Mouse (Mus musculus) ES-E14 (cell line): ENCODE data around the gene Ccl12.

Experiments used
- HCFC1 ChIP-seq: IDR thresholded peaks from 2 replicates; pipeline ENCODE4 v1.6.1; 2012; ENCODE audit warnings: low read length, inconsistent platforms, borderline replicate concordance; ENCODE audit not compliant: insufficient read depth
- ZC3H11A ChIP-seq: IDR thresholded peaks from 2 replicates; pipeline ENCODE4 v1.6.1; 2012; ENCODE audit warnings: low read depth, mild to moderate bottlenecking, inconsistent platforms, low read length, borderline replicate concordance

DNA sequence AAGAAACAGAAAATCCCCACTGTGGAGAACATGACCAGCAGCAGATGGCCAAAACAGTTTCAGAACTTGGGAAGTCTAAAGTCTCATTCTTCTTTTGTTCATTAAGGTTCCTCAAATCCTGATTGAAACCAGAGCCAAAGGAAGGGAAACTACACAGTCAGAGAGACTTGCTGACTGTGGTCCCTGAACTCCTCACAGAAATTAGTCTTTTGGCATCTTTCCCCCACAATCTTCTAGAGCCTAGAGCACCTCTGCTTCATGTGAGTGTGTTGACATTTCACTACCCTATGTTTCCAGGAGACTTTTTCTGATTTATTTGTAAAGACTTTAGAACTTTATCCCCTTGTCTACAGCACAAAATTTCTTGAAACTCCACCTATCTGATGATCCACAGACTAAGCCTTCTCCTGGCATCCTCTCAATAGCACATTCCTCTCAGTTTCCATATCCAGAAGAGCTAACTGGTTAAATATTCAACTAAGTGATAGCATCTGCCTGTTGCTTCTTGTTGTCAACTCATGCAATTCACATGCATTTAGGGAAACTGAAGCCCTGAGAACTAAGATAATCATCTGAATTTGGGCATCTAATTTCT is 23.4 kb upstream of the Ccl12 start:
- no peak for TF ChIP-seq HCFC1
- TF ChIP-seq ZC3H11A: no peak
